9 mouse cellular contexts compared by ENCODE assay signal in genomic region chr16:34004128-34004578, GRCm38 (mm10). TPM values are rescaled to one million over a fixed set of nuclear protein-coding genes. Genes with fewer than 3 reads are reported as not detected.
DNase-seq lines count a peak whose midpoint lies in the region; ATAC-seq and TF ChIP-seq lines count a peak whose summit lies in the region.
"Had no signal": no experiment of that assay in that cellular context is flagged by ENCODE, and none has a peak within 500 bp of the region (broad histone marks: within the 10 kb centered on the region; RNA-seq: fewer than 3 reads in every experiment).

No protein-coding gene starts in this region.

- TF ChIP-seq POLR2A in kidney, adult 2 months (IDR thresholded peaks at IDR 0.05; ENCODE audit: low read depth, low read length) = no peak

- no peak overlapping the region for H3K27ac ChIP-seq in kidney, adult 2 months (ENCODE audit: insufficient read depth, low read depth, low read length)
- peak overlapping the region; percentile 73 for H3K27ac ChIP-seq in embryonic facial prominence, embryonic 13.5 days
- peak overlapping the region; percentile 79 for H3K27ac ChIP-seq in heart, embryonic 10.5 days
- H3K27ac ChIP-seq in midbrain, postnatal 0 days (ENCODE audit: low read depth, low read length) = peak overlapping the region; percentile 55
- H3K27ac ChIP-seq: liver, embryonic 13.5 days had no signal

- H3K9me3 ChIP-seq in embryonic facial prominence, embryonic 13.5 days = no peaks in the 10 kb centered on the region
- no peaks in the 10 kb centered on the region for H3K9me3 ChIP-seq in heart, embryonic 10.5 days
- no peaks in the 10 kb centered on the region for H3K9me3 ChIP-seq in midbrain, postnatal 0 days (ENCODE audit: low read length)
- H3K9me3 ChIP-seq: liver, embryonic 13.5 days had no signal

- no peak overlapping the region for H3K4me3 ChIP-seq in kidney, adult 2 months (ENCODE audit: insufficient read depth, low read depth, low read length)
- H3K4me3 ChIP-seq in embryonic facial prominence, embryonic 13.5 days = no peak overlapping the region
- no peak overlapping the region for H3K4me3 ChIP-seq in heart, embryonic 10.5 days
- no peak overlapping the region for H3K4me3 ChIP-seq in midbrain, postnatal 0 days (ENCODE audit: low read depth, low read length)
- H3K4me3 ChIP-seq: liver, embryonic 13.5 days had no signal

- H3K9ac ChIP-seq in embryonic facial prominence, embryonic 13.5 days = no peak overlapping the region
- H3K9ac ChIP-seq in midbrain, postnatal 0 days (replicated peaks; ENCODE audit: low read length, poor library complexity, severe bottlenecking) = no peak overlapping the region
- H3K9ac ChIP-seq: liver, embryonic 13.5 days had no signal

- H3K4me1 ChIP-seq in kidney, adult 2 months (ENCODE audit: control insufficient read depth, insufficient read depth, low read length) = no peaks in the 10 kb centered on the region
- peaks cover 35% of the 10 kb centered on the region for H3K4me1 ChIP-seq in embryonic facial prominence, embryonic 13.5 days
- H3K4me1 ChIP-seq in heart, embryonic 10.5 days = peaks cover 30% of the 10 kb centered on the region
- H3K4me1 ChIP-seq in midbrain, postnatal 0 days (ENCODE audit: insufficient read depth, low read length) = no peaks in the 10 kb centered on the region

- H3K36me3 ChIP-seq in kidney, adult 2 months (ENCODE audit: control insufficient read depth, insufficient read depth, low read length) = no peaks in the 10 kb centered on the region
- peaks cover 4% of the 10 kb centered on the region; the same call in 1 of the 2 replicates for H3K36me3 ChIP-seq in embryonic facial prominence, embryonic 13.5 days
- 0 out of 2 replicates have a peak, but pooled peaks cover 4% of the 10 kb centered on the region for H3K36me3 ChIP-seq in heart, embryonic 10.5 days
- 0 out of 2 replicates have a peak, but pooled peaks cover 3% of the 10 kb centered on the region for H3K36me3 ChIP-seq in midbrain, postnatal 0 days (ENCODE audit: insufficient read depth, low read length)
- H3K36me3 ChIP-seq: liver, embryonic 13.5 days had no signal

- no peaks in the 10 kb centered on the region for H3K27me3 ChIP-seq in kidney, adult 2 months (replicated peaks; ENCODE audit: control insufficient read depth, insufficient read depth, low read length)
- H3K27me3 ChIP-seq in embryonic facial prominence, embryonic 13.5 days = no peaks in the 10 kb centered on the region
- H3K27me3 ChIP-seq in heart, embryonic 10.5 days (ENCODE audit: insufficient read depth, poor library complexity, severe bottlenecking) = no peaks in the 10 kb centered on the region
- no peaks in the 10 kb centered on the region for H3K27me3 ChIP-seq in midbrain, postnatal 0 days (ENCODE audit: insufficient read depth, low read length)
- H3K27me3 ChIP-seq: liver, embryonic 13.5 days had no signal

- no peak for TF ChIP-seq CTCF in kidney, adult 2 months (conservative IDR thresholded peaks at IDR 0.05; ENCODE audit: insufficient read depth, insufficient read length, low read depth, low read length)
- TF ChIP-seq CTCF in midbrain, postnatal 0 days (IDR thresholded peaks at IDR 0.05) = no peak

- WGBS in kidney, adult 2 months = 52% methylated on average over 4 of the region's 4 CpGs
- WGBS in embryonic facial prominence, embryonic 13.5 days = 31% methylated on average over 4 of the region's 4 CpGs
- WGBS in heart, embryonic 10.5 days = 22% methylated on average over 4 of the region's 4 CpGs
- 22% methylated on average over 4 of the region's 4 CpGs for WGBS in midbrain, postnatal 0 days

- 0 out of 2 replicates have a peak overlapping the region, but pooled peaks have one; percentile 3 for H3K4me2 ChIP-seq in embryonic facial prominence, embryonic 13.5 days
- no peak overlapping the region for H3K4me2 ChIP-seq in midbrain, postnatal 0 days (ENCODE audit: low read depth, low read length, poor library complexity, severe bottlenecking)
- H3K4me2 ChIP-seq: liver, embryonic 13.5 days had no signal

- DNase-seq in kidney, adult 2 months = peak; percentile 30
- DNase-seq in kidney, adult 9 months = no peak
- peak; percentile 86 for DNase-seq in heart, embryonic 10.5 days (ENCODE audit: low spot score)
- DNase-seq in layer of hippocampus, adult 9-11 months = peak; percentile 59
- peak; percentile 90 for DNase-seq in midbrain, postnatal 0 days (ENCODE audit: low spot score)
- no peak for DNase-seq in adrenal gland, adult 8-10 months
- no peak for DNase-seq in embryo, embryonic 9.5 days (ENCODE audit: extremely low spot score)
- DNase-seq: liver, embryonic 13.5 days had no signal

- peak; percentile 62; the same call in 1 of the 2 replicates for ATAC-seq in embryonic facial prominence, embryonic 13.5 days (ENCODE audit: insufficient number of reproducible peaks, insufficient read depth, low FRiP score, low TSS enrichment, low read depth)
- peak; percentile 75 for ATAC-seq in midbrain, postnatal 0 days (ENCODE audit: low FRiP score)

RNA-seq across cellular contexts. Expression of gene Umps, which starts 37.3 kb away (rescaled TPM):
- 14.9 and 16.5 TPM in 2 replicates for polyA plus RNA-seq in kidney, adult 2 months (2012; rRNA removed)
- 57.4 and 62.5 TPM in 2 replicates for polyA plus RNA-seq in embryonic facial prominence, embryonic 13.5 days (2015; fragmentation: Nextera tagmentation; extraction: Ambion mirVana)
- polyA plus RNA-seq in heart, embryonic 10.5 days (2016; fragmentation: Nextera tagmentation; extraction: Ambion mirVana) = 52.2 and 76.3 TPM in 2 replicates
- total RNA-seq in midbrain, postnatal 0 days (2014; rRNA removed) = 18.4 and 19.8 TPM in 2 replicates
- polyA plus RNA-seq in midbrain, postnatal 0 days (2015; fragmentation: Nextera tagmentation; extraction: Ambion mirVana) = 22.2 and 22.5 TPM in 2 replicates
- total RNA-seq in adrenal gland, adult 8-10 months (2022) = 10 to 100 TPM; 35.3 to 47.5 (median 38.2) TPM

Comparison
In these comparisons a context has a peak if more than half of its experiments do, and no peak if none do; other contexts are left out.
1. DNase-seq: peak in kidney, adult 2 months (single experiment), heart, embryonic 10.5 days (single experiment), layer of hippocampus, adult 9-11 months (single experiment) and midbrain, postnatal 0 days (single experiment); none in kidney, adult 9 months (single experiment), adrenal gland, adult 8-10 months (single experiment) and embryo, embryonic 9.5 days (single experiment).